Comparison of ENCODE assay signal across 24 mouse cellular contexts in genomic region chr3:79846633-79847032, GRCm38 (mm10).
"Had no signal": no experiment of that assay in that cellular context is flagged by ENCODE, and none has a peak within 500 bp of the region (broad histone marks: within the 10 kb centered on the region; RNA-seq: fewer than 3 reads in every experiment).

No protein-coding gene starts in this region.

- DNase-seq: gastrocnemius, postnatal 14 days; gastrocnemius, postnatal 36 days; heart, adult 2 months; heart, postnatal 14 days; heart, postnatal 36 days; kidney, adult 11 months; kidney, adult 2 months; kidney, adult 9 months; kidney, postnatal 14 days; kidney, postnatal 36 days; layer of hippocampus, adult 9-11 months; layer of hippocampus, postnatal 36 days; liver; liver, embryonic 13.5 days had no signal

- H3K4me3 ChIP-seq: heart, adult 2 months; heart, embryonic 13.5 days; heart, embryonic 15.5 days; hindbrain, embryonic 13.5 days; hindbrain, embryonic 15.5 days; kidney, embryonic 15.5 days; left cerebral cortex, adult 2 months; limb, embryonic 10.5 days; limb, embryonic 12.5 days; liver, embryonic 13.5 days had no signal

- ATAC-seq: hindbrain, postnatal 0 days; intestine, embryonic 16.5 days had no signal
